Mouse (Mus musculus) midbrain, embryonic 16.5 days (tissue): Measurements from ENCODE around the gene Rexo1. TPM values are rescaled to one million over a fixed set of nuclear protein-coding genes. Genes with fewer than 3 reads are reported as not detected.

ENCODE experiments used
- ATAC-seq: fragments of 200-750 bp; cut with Nextera tagmentation; 2 replicates; pipeline ENCODE4 v1.8.0; 2017; ENCODE audit warnings: moderate TSS enrichment
- H3K27ac ChIP-seq: fragments of 300-500 bp; sonication (generic); 2 replicates; pipeline ENCODE4 v1.5.1; 2014; ENCODE audit warnings: mild to moderate bottlenecking, low read length, mixed read lengths
- H3K27me3 ChIP-seq: fragments of 300-500 bp; sonication (generic); 2 replicates; pipeline ENCODE4 v1.6.1; 2014; ENCODE audit warnings: low read depth, low read length, mixed read lengths; ENCODE audit not compliant: control insufficient read depth, insufficient read depth
- H3K36me3 ChIP-seq: fragments of 300-500 bp; sonication (generic); 2 replicates; pipeline ENCODE4 v1.6.1; 2014; ENCODE audit warnings: mild to moderate bottlenecking, low read length, moderate library complexity, mixed read lengths; ENCODE audit not compliant: control insufficient read depth, insufficient read depth
- H3K4me1 ChIP-seq: fragments of 300-500 bp; sonication (generic); 2 replicates; pipeline ENCODE4 v1.6.1; 2014; ENCODE audit warnings: mild to moderate bottlenecking, low read length, mixed read lengths; ENCODE audit not compliant: control insufficient read depth, insufficient read depth
- H3K4me2 ChIP-seq: fragments of 300-500 bp; sonication (generic); 2 replicates; pipeline ENCODE4 v1.6.1; 2014; ENCODE audit warnings: mild to moderate bottlenecking, low read length, mixed read lengths
- H3K4me3 ChIP-seq: fragments of 300-500 bp; sonication (generic); 2 replicates; pipeline ENCODE4 v1.5.1; 2014; ENCODE audit warnings: low read depth, mild to moderate bottlenecking, low read length, moderate library complexity, mixed read lengths
- H3K9ac ChIP-seq: fragments of 300-500 bp; sonication (generic); 2 replicates; pipeline ENCODE4 v1.6.1; 2014; ENCODE audit warnings: low read depth, low read length, mixed read lengths
- H3K9me3 ChIP-seq: fragments of 300-500 bp; sonication (generic); replicated peaks from 2 replicates; pipeline ENCODE4 v1.6.1; 2014; ENCODE audit warnings: mild to moderate bottlenecking, low read length, mixed read lengths; ENCODE audit not compliant: control insufficient read depth, poor library complexity, severe bottlenecking
- WGBS: fragments of 180-500 bp; shearing (Covaris S2); extraction: QIAGEN DNeasy Blood & Tissue Kit; methylation state at CpG from one replicate; pipeline ENCODE4 v1.1.7; 2014; 5-methylcytosine and 5-hydroxymethylcytosine counted together
- polyA plus RNA-seq: library from polyadenylated mRNA; unstranded; fragments of >200 nt; fragmentation: Nextera tagmentation; extraction: Ambion mirVana; gene quantifications from 2 replicates; pipeline ENCODE4 v1.2.1, GENCODE M21; 2015

Rexo1 gene
- polyA plus RNA-seq, 1 experiment from 2014 or later = 27.6 TPM

- ATAC-seq = no peak
- WGBS = 17% methylated on average over 14 of the region's 14 CpGs
- no peak overlapping the region for H3K27ac ChIP-seq
- H3K4me1 ChIP-seq = no peaks in the 10 kb centered on the region
- no peak overlapping the region for H3K4me3 ChIP-seq
- H3K4me2 ChIP-seq = peak overlapping the region; percentile 25; the same call in 1 of the 2 replicates
- no peak overlapping the region for H3K9ac ChIP-seq
- peaks cover 18% of the 10 kb centered on the region for H3K27me3 ChIP-seq
- no peaks in the 10 kb centered on the region for H3K36me3 ChIP-seq
- H3K9me3 ChIP-seq = no peaks in the 10 kb centered on the region
Measured at GRCm38 (mm10) chr10:80535071-80535470, 26.3 kb downstream of the Rexo1 start.

GRCm38 (mm10) chr10:80533704-80534103 is 27.7 kb downstream of the Rexo1 start:
- Histone ChIP-seq H3K27ac (no peak overlapping the region), H3K4me3 (no peak overlapping the region), H3K27me3 (peaks cover 16% of the 10 kb centered on the region), H3K9me3 (no peaks in the 10 kb centered on the region), H3K4me1 (no peaks in the 10 kb centered on the region), H3K36me3 (no peaks in the 10 kb centered on the region), H3K4me2 (no peak overlapping the region), H3K9ac (no peak overlapping the region)
- ATAC-seq = no peak
- 13% methylated on average over 7 of the region's 7 CpGs for WGBS

- WGBS = 89% methylated on average over 11 of the region's 11 CpGs
- no peak overlapping the region for H3K4me2 ChIP-seq
- no peaks in the 10 kb centered on the region for H3K9me3 ChIP-seq
- H3K9ac ChIP-seq = no peak overlapping the region
- H3K4me3 ChIP-seq = no peak overlapping the region
- peaks cover 12% of the 10 kb centered on the region for H3K27me3 ChIP-seq
- H3K4me1 ChIP-seq = no peaks in the 10 kb centered on the region
- no peaks in the 10 kb centered on the region for H3K36me3 ChIP-seq
- no peak for ATAC-seq
- no peak overlapping the region for H3K27ac ChIP-seq
Measured at GRCm38 (mm10) chr10:80532783-80533182, 28.6 kb downstream of the Rexo1 start.

GRCm38 (mm10) chr10:80526172-80526571 is 35.2 kb downstream of the Rexo1 start:
- Histone ChIP-seq H3K4me3 (peak overlapping the region; percentile 27), H3K27me3 (no peaks in the 10 kb centered on the region), H3K27ac (no peak overlapping the region), H3K4me1 (no peaks in the 10 kb centered on the region), H3K36me3 (no peaks in the 10 kb centered on the region), H3K4me2 (peak overlapping the region; percentile 44), H3K9ac (peak overlapping the region; percentile 50; the same call in 1 of the 2 replicates), H3K9me3 (no peaks in the 10 kb centered on the region)
- peak; percentile 87 for ATAC-seq
- 21% methylated on average over 9 of the region's 9 CpGs for WGBS

- no peak overlapping the region for H3K9ac ChIP-seq
Measured at GRCm38 (mm10) chr10:80523299-80523698, 38.1 kb downstream of the Rexo1 start.

GRCm38 (mm10) chr10:80519287-80519686 is 42.1 kb downstream of the Rexo1 start:
- peaks cover 2% of the 10 kb centered on the region; the same call in 1 of the 2 replicates for H3K4me1 ChIP-seq
- H3K27me3 ChIP-seq = peaks cover 5% of the 10 kb centered on the region; the same call in 1 of the 2 replicates
- no peak overlapping the region for H3K27ac ChIP-seq
- H3K4me3 ChIP-seq = no peak overlapping the region
- no peak for ATAC-seq
- WGBS = 78% methylated on average over 2 of the region's 2 CpGs
- H3K4me2 ChIP-seq = no peak overlapping the region
- H3K9me3 ChIP-seq = no peaks in the 10 kb centered on the region
- H3K9ac ChIP-seq = no peak overlapping the region
- H3K36me3 ChIP-seq = no peaks in the 10 kb centered on the region

More at GRCm38 (mm10) chr10:80523299-80523698, 38.1 kb downstream of the Rexo1 start:
- Histone ChIP-seq H3K36me3 (no peaks in the 10 kb centered on the region), H3K4me2 (no peak overlapping the region), H3K4me3 (no peak overlapping the region), H3K4me1 (no peaks in the 10 kb centered on the region), H3K9me3 (no peaks in the 10 kb centered on the region), H3K27ac (no peak overlapping the region), H3K27me3 (no peaks in the 10 kb centered on the region)
- 93% methylated on average over 7 of the region's 7 CpGs for WGBS
- no peak for ATAC-seq

GRCm38 (mm10) chr10:80513739-80514138 is 47.6 kb downstream of the Rexo1 start:
- Histone ChIP-seq H3K27me3 (peaks cover 14% of the 10 kb centered on the region), H3K9me3 (no peaks in the 10 kb centered on the region), H3K4me3 (peak overlapping the region; percentile 14; the same call in 1 of the 2 replicates), H3K36me3 (no peaks in the 10 kb centered on the region), H3K4me1 (peaks cover 13% of the 10 kb centered on the region), H3K9ac (peak overlapping the region; percentile 27; the same call in 1 of the 2 replicates), H3K27ac (no peak overlapping the region), H3K4me2 (peak overlapping the region; percentile 23)
- WGBS = 4% methylated on average over 19 of the region's 19 CpGs
- ATAC-seq = no peak

- no peaks in the 10 kb centered on the region for H3K36me3 ChIP-seq
- WGBS = 45% methylated on average over 10 of the region's 10 CpGs
- no peak overlapping the region for H3K4me2 ChIP-seq
- no peak overlapping the region for H3K9ac ChIP-seq
- no peak overlapping the region for H3K4me3 ChIP-seq
- no peak for ATAC-seq
- H3K9me3 ChIP-seq = no peaks in the 10 kb centered on the region
- peaks cover 13% of the 10 kb centered on the region for H3K4me1 ChIP-seq
- H3K27ac ChIP-seq = no peak overlapping the region
- H3K27me3 ChIP-seq = peaks cover 30% of the 10 kb centered on the region
Measured at GRCm38 (mm10) chr10:80510273-80510660, 51.1 kb downstream of the Rexo1 start.

GRCm38 (mm10) chr10:80509412-80510272 is 51.7 kb downstream of the Rexo1 start:
- Histone ChIP-seq H3K9me3 (no peaks in the 10 kb centered on the region), H3K27ac (no peak overlapping the region), H3K9ac (0 out of 2 replicates have a peak overlapping the region, but pooled peaks have one; percentile 1), H3K4me1 (peaks cover 13% of the 10 kb centered on the region), H3K36me3 (no peaks in the 10 kb centered on the region), H3K27me3 (peaks cover 31% of the 10 kb centered on the region), H3K4me2 (peak overlapping the region; percentile 48), H3K4me3 (no peak overlapping the region)
- peak; percentile 67 for ATAC-seq
- 12% methylated on average over 20 of the region's 20 CpGs for WGBS
